Mouse (Mus musculus) hindbrain, embryonic 14.5 days (tissue): ENCODE data around the gene Mt1. TPM values are rescaled to one million over a fixed set of nuclear protein-coding genes. Genes with fewer than 3 reads are reported as not detected.
"Not testable (repeated sequence)": the region's sequence is repeated elsewhere in the genome, so short reads cannot be mapped to it uniquely, and the experiment has no call there.

Experiments used
- ATAC-seq: fragments of 200-750 bp; cut with Nextera tagmentation; 2 replicates; pipeline ENCODE4 v1.8.0; 2017; ENCODE audit warnings: moderate number of reproducible peaks, mild to moderate bottlenecking, moderate TSS enrichment, moderate library complexity; ENCODE audit not compliant: low FRiP score
- DNase-seq: peaks from one replicate; pipeline ENCODE4 v3.0.0-alpha.2; 2015; ENCODE audit warnings: low spot score
- H3K27ac ChIP-seq: fragments of 300-500 bp; sonication (generic); 2 replicates; pipeline ENCODE4 v1.5.1; 2014; ENCODE audit warnings: mild to moderate bottlenecking, moderate library complexity
- H3K27me3 ChIP-seq: fragments of 300-500 bp; sonication (generic); 2 replicates; pipeline ENCODE4 v1.6.1; 2014; ENCODE audit warnings: mild to moderate bottlenecking, low read length, mixed read lengths; ENCODE audit not compliant: control insufficient read depth, insufficient read depth
- H3K36me3 ChIP-seq: fragments of 300-500 bp; sonication (generic); replicated peaks from 2 replicates; pipeline ENCODE4 v1.6.1; 2014; ENCODE audit not compliant: control insufficient read depth, insufficient read depth
- H3K4me1 ChIP-seq: fragments of 300-500 bp; sonication (generic); replicated peaks from 2 replicates; pipeline ENCODE4 v1.6.1; 2014; ENCODE audit warnings: antibody characterized with exemption, low read length, mixed read lengths; ENCODE audit not compliant: control insufficient read depth, insufficient read depth
- H3K4me2 ChIP-seq: fragments of 300-500 bp; sonication (generic); replicated peaks from 2 replicates; pipeline ENCODE4 v1.6.1; 2014; ENCODE audit warnings: mild to moderate bottlenecking, moderate library complexity
- H3K4me3 ChIP-seq: fragments of 300-500 bp; sonication (generic); replicated peaks from 2 replicates; pipeline ENCODE4 v1.5.1; 2014; ENCODE audit warnings: mild to moderate bottlenecking, low read length
- H3K9ac ChIP-seq: fragments of 300-500 bp; sonication (generic); 2 replicates; pipeline ENCODE4 v1.6.1; 2014
- H3K9me3 ChIP-seq: fragments of 300-500 bp; sonication (generic); 2 replicates; pipeline ENCODE4 v1.6.1; 2016; ENCODE audit warnings: low read length; ENCODE audit not compliant: control insufficient read depth
- WGBS: fragments of 180-500 bp; shearing (Covaris S2); extraction: QIAGEN DNeasy Blood & Tissue Kit; methylation state at CpG from one replicate; pipeline ENCODE4 v1.1.7; 2014; 5-methylcytosine and 5-hydroxymethylcytosine counted together
- polyA plus RNA-seq: library from polyadenylated mRNA; unstranded; fragments of >200 nt; fragmentation: Nextera tagmentation; extraction: Ambion mirVana; gene quantifications from 2 replicates; pipeline ENCODE4 v1.2.1, GENCODE M21; 2014

The Mt1 gene
- polyA plus RNA-seq = 59.7 and 75.2 TPM in 2 replicates

DNA sequence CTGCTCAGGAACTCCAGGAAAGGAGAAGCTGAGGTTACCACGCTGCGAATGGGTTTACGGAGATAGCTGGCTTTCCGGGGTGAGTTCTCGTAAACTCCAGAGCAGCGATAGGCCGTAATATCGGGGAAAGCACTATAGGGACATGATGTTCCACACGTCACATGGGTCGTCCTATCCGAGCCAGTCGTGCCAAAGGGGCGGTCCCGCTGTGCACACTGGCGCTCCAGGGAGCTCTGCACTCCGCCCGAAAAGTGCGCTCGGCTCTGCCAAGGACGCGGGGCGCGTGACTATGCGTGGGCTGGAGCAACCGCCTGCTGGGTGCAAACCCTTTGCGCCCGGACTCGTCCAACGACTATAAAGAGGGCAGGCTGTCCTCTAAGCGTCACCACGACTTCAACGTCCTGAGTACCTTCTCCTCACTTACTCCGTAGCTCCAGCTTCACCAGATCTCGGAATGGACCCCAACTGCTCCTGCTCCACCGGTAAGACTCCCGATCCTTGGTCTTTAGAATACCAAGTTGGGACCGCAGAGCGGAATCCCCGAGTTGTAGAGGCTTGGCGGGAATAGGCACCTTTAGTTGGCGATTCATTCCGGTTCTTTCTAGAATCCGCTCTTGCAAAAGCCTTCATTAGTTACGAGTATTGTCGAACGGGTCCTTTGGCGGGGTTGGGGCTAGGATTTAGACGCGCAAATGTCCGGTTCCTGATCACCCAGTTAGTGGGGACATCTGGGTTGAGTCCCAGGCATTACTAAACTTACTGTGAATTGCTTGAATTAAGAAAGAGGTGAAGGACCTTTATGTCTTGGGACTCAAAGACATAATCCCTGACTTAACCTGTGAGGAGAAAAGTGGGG, at the start of gene Mt1:
Gene Mt1, plus strand, starts transcription at position 226 of the 856 bp plus-strand sequence.
- DNase-seq (peak; percentile 72), ATAC-seq (peak; percentile 69)
- no peaks in the 10 kb centered on the region for H3K36me3 ChIP-seq
- peaks cover 18% of the 10 kb centered on the region for H3K4me1 ChIP-seq
- H3K4me2 ChIP-seq = peak within 1 kb of the TSS; percentile 86
- H3K9me3 ChIP-seq = no peaks in the 10 kb centered on the region
- under 1% methylated on average over 50 of the region's 50 CpGs for WGBS
- peaks cover 96% of the 10 kb centered on the region for H3K27me3 ChIP-seq
- H3K9ac ChIP-seq = peak within 1 kb of the TSS; percentile 47
- peak within 1 kb of the TSS; percentile 41 for H3K4me3 ChIP-seq
- H3K27ac ChIP-seq = no peak within 1 kb of the TSS

DNA sequence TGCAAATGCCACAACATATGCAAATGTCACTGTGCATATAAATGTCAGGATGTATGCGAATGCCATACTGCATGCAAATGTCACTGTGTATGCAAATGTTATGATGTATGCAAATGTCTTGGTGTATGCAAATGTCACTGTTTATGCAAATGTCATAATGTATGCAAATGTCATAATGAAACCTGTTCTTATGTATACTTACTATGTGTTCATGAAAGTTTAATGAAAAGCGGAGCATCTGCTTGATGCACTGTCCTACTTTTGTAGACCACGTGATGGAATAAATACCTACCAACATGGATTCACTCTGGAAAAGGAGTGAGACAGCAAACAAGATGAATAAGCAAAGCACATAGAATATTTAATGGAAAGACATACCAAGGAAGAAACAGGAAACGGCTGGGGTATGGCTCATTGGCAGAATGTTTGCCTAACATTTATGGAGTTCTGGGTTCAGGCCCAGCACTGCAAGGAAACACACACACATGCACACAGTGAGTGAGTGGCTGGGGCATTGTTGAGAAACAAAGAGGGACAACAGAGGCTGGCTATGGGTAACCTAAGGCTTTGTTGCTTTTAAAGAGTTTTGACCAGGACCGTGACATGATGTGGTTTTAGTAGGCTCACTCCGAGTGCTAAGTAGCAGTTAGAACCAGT, 49.6 kb upstream of the Mt1 start:
- no peak overlapping the region for H3K4me3 ChIP-seq
- H3K4me2 ChIP-seq = no peak overlapping the region
- H3K27me3 ChIP-seq = no peaks in the 10 kb centered on the region
- no peak overlapping the region for H3K27ac ChIP-seq
- DNase-seq (no peak), ATAC-seq (no peak)
- H3K9me3 ChIP-seq = no peaks in the 10 kb centered on the region
- H3K36me3 ChIP-seq = no peaks in the 10 kb centered on the region
- H3K9ac ChIP-seq = no peak overlapping the region
- no peaks in the 10 kb centered on the region for H3K4me1 ChIP-seq
- WGBS = 62% methylated on average over 6 of the region's 6 CpGs

DNA sequence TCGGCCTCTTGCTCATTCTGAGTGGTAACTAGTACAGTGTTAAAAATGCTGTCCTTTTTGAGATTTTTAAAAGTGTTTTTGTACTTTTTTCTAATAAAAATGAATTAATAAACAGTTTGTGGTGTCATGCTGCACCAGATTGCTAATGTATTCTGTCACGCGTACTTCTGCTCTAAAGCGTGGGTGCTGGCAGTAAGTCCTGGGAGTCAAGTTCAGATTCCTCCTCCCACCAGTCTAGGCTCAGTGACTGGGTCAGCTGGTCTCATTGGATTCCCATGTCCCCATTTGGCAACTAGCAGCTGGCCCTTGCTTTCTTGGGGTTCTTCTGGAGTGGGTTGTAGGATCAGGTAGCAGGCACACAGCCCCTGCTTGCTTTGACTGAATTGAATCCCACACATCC, 48.8 kb upstream of the Mt1 start:
- Histone ChIP-seq H3K9ac (no peak overlapping the region), H3K27ac (no peak overlapping the region), H3K4me1 (no peaks in the 10 kb centered on the region), H3K4me2 (no peak overlapping the region), H3K36me3 (no peaks in the 10 kb centered on the region), H3K9me3 (no peaks in the 10 kb centered on the region), H3K4me3 (no peak overlapping the region), H3K27me3 (no peaks in the 10 kb centered on the region)
- ATAC-seq (no peak), DNase-seq (no peak)
- 88% methylated on average over 4 of the region's 4 CpGs for WGBS

DNA sequence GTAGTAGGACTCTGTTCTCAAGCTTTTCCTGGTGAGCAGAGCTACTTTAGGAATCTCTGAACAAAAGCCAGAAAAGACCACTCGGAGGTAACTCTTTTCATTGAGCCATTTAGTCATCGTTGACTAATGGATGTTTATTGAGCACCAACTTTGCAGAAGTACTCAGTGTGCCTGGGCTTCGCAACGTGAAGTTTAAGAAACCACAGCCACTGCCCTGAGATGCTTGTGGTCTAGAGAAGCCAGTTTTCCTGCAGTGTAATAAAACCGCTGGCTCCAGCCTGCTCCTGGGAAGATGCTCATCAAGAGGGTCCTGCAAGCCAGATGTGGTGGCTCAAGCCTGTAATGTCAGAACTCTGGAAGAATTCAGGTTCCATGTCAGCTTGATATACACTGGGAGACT, 46.8 kb upstream of the Mt1 start:
- no peak for DNase-seq
- ATAC-seq = no peak
- H3K4me1 ChIP-seq = no peaks in the 10 kb centered on the region
- no peak overlapping the region for H3K4me2 ChIP-seq
- WGBS = 81% methylated on average over 5 of the region's 5 CpGs
- no peak overlapping the region for H3K27ac ChIP-seq
- H3K27me3 ChIP-seq = no peaks in the 10 kb centered on the region
- H3K4me3 ChIP-seq = no peak overlapping the region
- H3K9ac ChIP-seq = no peak overlapping the region
- no peaks in the 10 kb centered on the region for H3K36me3 ChIP-seq
- H3K9me3 ChIP-seq = no peaks in the 10 kb centered on the region

DNA sequence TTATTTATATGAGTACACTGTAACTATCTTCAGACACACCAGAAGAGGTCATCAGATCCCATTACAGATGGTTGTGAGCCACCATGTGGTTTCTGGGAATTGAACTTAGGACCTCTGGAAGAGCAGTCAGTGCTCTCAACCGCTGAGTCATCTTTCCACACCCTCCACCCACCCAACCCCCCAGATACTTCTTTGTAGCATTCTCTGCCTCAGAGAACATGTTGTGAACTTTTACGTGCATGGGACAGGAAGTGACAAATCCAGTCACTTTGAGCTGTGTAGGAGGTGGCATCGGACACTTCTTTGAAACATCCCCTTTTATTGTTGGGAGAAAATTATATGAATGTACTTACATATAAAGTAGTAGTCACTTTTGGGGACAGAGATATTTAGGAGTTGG, 44.3 kb upstream of the Mt1 start:
- not testable (repeated sequence) for DNase-seq, H3K9me3 ChIP-seq, H3K4me3 ChIP-seq, H3K9ac ChIP-seq, H3K27ac ChIP-seq, ATAC-seq, H3K27me3 ChIP-seq, H3K4me2 ChIP-seq, H3K36me3 ChIP-seq, H3K4me1 ChIP-seq
- 83% methylated on average over 3 of the region's 3 CpGs for WGBS

DNA sequence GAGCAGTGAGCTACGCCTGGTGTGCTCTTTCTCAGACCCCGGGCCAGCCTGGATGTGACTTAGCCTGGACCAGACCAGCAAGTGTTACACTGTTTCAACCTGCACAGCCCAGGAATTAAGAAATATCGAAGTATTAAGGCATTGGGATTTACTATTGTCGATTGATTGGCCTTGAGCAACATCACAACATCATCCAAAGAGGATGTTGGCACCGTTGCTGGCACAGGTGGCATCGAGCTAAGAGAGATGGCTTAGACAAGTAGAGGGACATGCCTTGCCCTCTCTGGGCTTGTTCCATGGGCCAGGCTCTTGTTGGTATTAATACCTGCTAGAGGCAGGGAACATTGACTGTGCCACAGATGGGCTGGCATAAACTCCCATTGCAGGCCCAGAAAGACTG, 43.3 kb upstream of the Mt1 start:
- H3K4me2 ChIP-seq = no peak overlapping the region
- no peaks in the 10 kb centered on the region for H3K27me3 ChIP-seq
- no peaks in the 10 kb centered on the region for H3K36me3 ChIP-seq
- no peaks in the 10 kb centered on the region for H3K4me1 ChIP-seq
- no peaks in the 10 kb centered on the region for H3K9me3 ChIP-seq
- H3K9ac ChIP-seq = no peak overlapping the region
- ATAC-seq (no peak), DNase-seq (no peak)
- H3K27ac ChIP-seq = no peak overlapping the region
- H3K4me3 ChIP-seq = no peak overlapping the region
- 92% methylated on average over 6 of the region's 6 CpGs for WGBS

DNA sequence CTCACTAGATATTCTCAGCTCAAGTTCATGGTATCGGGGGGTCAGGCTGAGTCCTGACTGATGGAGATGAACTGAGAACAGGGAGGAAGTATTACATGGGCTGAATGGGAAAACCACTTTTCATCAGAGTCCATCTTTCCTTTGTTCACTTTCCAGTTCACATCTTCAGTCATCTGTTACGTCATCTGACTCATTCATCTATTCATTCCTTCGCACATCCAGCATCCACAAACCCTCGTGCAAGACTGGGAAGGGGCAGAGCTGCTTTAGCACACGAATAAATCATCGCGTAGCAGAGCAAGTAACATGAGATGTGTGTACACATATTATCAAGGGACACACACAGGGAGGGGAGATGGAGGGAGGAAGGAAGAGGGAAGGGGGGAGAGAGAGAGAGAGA, 42.7 kb upstream of the Mt1 start:
- no peaks in the 10 kb centered on the region for H3K4me1 ChIP-seq
- H3K9me3 ChIP-seq = no peaks in the 10 kb centered on the region
- WGBS = 82% methylated on average over 7 of the region's 7 CpGs
- no peak overlapping the region for H3K9ac ChIP-seq
- H3K4me3 ChIP-seq = no peak overlapping the region
- H3K27me3 ChIP-seq = no peaks in the 10 kb centered on the region
- no peak overlapping the region for H3K4me2 ChIP-seq
- DNase-seq (no peak), ATAC-seq (no peak)
- no peaks in the 10 kb centered on the region for H3K36me3 ChIP-seq
- H3K27ac ChIP-seq = no peak overlapping the region

DNA sequence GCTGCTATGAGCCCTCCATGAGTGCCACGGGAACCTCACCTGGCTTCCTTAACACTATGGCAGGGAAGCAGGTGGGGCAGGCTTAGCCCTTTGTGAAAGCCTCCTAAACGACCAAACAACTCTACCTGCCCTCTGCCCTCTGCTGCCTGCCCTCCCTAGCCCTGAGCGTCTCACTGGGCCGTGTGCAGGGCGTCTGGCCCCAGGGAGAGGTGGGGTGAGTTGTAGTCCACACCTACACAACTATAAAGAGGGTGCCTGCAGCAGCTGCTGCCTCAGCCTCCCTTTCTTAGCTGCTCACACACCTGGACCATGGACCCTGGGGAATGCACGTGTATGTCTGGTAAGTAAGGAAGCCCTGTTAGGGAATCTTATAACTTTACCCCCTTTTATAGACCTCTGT, 41.9 kb upstream of the Mt1 start, which contains the start of gene Mt4:
Gene Mt4, plus strand, starts transcription at position 265 of the 400 bp plus-strand sequence.
- Histone ChIP-seq H3K36me3 (no peaks in the 10 kb centered on the region), H3K27ac (no peak within 1 kb of the TSS), H3K9ac (no peak within 1 kb of the TSS), H3K4me1 (no peaks in the 10 kb centered on the region), H3K27me3 (no peaks in the 10 kb centered on the region), H3K9me3 (no peaks in the 10 kb centered on the region), H3K4me3 (no peak within 1 kb of the TSS), H3K4me2 (no peak within 1 kb of the TSS)
- ATAC-seq (no peak), DNase-seq (no peak)
- WGBS = 55% methylated on average over 6 of the region's 6 CpGs

DNA sequence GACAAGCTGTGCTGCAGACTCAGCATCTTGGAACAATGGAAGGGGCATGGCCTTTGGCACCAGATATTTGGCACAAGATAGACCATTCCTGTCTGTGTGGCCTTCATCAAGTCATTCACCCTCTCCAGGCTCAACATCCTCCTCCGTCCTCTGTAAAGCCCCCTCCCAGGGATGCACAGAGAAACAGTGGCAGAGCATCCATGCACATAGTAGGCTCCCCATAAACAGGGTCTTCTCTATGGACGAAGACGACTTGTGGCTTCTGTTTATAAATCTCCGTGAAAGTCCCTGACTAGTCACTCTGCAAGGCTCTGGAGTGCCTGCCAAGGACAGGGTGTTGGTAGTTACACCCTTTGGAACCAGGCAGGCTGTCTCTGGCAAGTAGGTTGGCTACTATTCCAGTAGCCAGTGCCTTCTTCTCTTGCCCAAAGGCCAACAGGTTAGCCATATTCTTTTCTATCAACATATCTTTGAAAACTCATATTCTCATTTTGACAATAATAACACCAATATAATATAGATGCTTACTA, 38.6 kb upstream of the Mt1 start:
- 82% methylated on average over 4 of the region's 4 CpGs for WGBS

More for the DNA sequence above, 38.6 kb upstream of the Mt1 start:
- Histone ChIP-seq H3K9me3 (no peaks in the 10 kb centered on the region), H3K4me1 (no peaks in the 10 kb centered on the region), H3K4me3 (no peak overlapping the region), H3K27me3 (no peaks in the 10 kb centered on the region), H3K9ac (no peak overlapping the region), H3K27ac (no peak overlapping the region), H3K36me3 (no peaks in the 10 kb centered on the region), H3K4me2 (no peak overlapping the region)
- DNase-seq (no peak), ATAC-seq (no peak)
